Mouse (Mus musculus): ENCODE results near the gene Tmem208.

DNA sequence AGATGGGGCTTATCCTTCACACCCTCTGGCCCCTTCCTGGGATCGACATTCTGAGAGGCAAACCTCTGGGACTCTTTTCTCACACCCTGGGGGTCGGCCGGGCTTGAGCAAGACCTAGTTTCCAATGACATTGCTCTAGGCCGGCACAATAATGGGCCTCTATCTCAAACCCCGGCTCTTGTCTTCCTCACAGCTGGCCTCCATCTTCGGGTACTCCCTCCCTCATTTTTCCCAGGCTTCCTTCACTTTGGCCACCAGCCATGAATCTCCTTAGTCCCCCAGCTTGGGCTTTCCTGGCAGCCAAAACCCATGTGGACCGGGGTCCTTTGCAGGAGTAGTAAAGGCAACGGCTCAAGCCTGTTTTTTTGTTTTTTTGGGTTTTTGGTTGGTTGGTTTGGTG is 15.2 kb downstream of the Tmem208 start:
- no peak for TF ChIP-seq POLR2A (IDR thresholded peaks at IDR 0.05; ENCODE audit: insufficient read depth, low read length)
- no peak for TF ChIP-seq CTCF (IDR thresholded peaks at IDR 0.05; ENCODE audit: low read depth, low read length)
- no peak for TF ChIP-seq EP300 (IDR thresholded peaks at IDR 0.05; ENCODE audit: insufficient read depth, low read depth, low read length)
